Mouse (Mus musculus): ENCODE results near the gene Rgl1. TPM values are rescaled to one million over a fixed set of nuclear protein-coding genes. Genes with fewer than 3 reads are reported as not detected.

Gene Rgl1
- polyA plus RNA-seq (2014; fragmentation: Nextera tagmentation; extraction: Ambion mirVana) = 28.6 and 32.5 TPM in 2 replicates

GRCm38 (mm10) chr1:152766032-152766772 lies at the start of gene Rgl1, which contains the start of gene Arpc5:
Rgl1 (minus strand) TSS chr1:152766351.
Arpc5 (plus strand) TSS chr1:152766542.
- peak; percentile 99 for DNase-seq (ENCODE audit: low spot score)
- peaks cover 3% of the 10 kb centered on the region; the same call in 1 of the 2 replicates for H3K27me3 ChIP-seq (ENCODE audit: control insufficient read depth, insufficient read depth, low read length)
- H3K9ac ChIP-seq (ENCODE audit: low read length) = peak within 1 kb of the TSS; percentile 92
- no peaks in the 10 kb centered on the region for H3K9me3 ChIP-seq (ENCODE audit: control insufficient read depth, low read length)
- H3K36me3 ChIP-seq (ENCODE audit: control insufficient read depth, insufficient read depth, low read length) = no peaks in the 10 kb centered on the region; the same call in 1 of the 2 replicates
- peak within 1 kb of the TSS; percentile 71 for H3K27ac ChIP-seq (ENCODE audit: low read depth, low read length)
- H3K4me3 ChIP-seq (ENCODE audit: low read depth, low read length) = peak within 1 kb of the TSS; percentile 95
- under 1% methylated on average over 67 of the region's 86 CpGs for WGBS
- H3K4me2 ChIP-seq (ENCODE audit: low read depth, low read length, severe bottlenecking) = peak within 1 kb of the TSS; percentile 90
- ATAC-seq (replicated peaks; ENCODE audit: low FRiP score) = peak; percentile 98
- peaks cover 5% of the 10 kb centered on the region; the same call in 1 of the 2 replicates for H3K4me1 ChIP-seq (replicated peaks; ENCODE audit: control insufficient read depth, insufficient read depth, low read length)

- H3K4me2 ChIP-seq (ENCODE audit: low read depth, low read length, severe bottlenecking) = no peak overlapping the region
- peaks cover 12% of the 10 kb centered on the region; the same call in 1 of the 2 replicates for H3K4me1 ChIP-seq (replicated peaks; ENCODE audit: control insufficient read depth, insufficient read depth, low read length)
- H3K9me3 ChIP-seq (ENCODE audit: control insufficient read depth, low read length) = no peaks in the 10 kb centered on the region
- no peaks in the 10 kb centered on the region for H3K36me3 ChIP-seq (ENCODE audit: control insufficient read depth, insufficient read depth, low read length)
- WGBS = 50% methylated on average over 7 of the region's 7 CpGs
- H3K27me3 ChIP-seq (ENCODE audit: control insufficient read depth, insufficient read depth, low read length) = no peaks in the 10 kb centered on the region
- DNase-seq (ENCODE audit: low spot score) (peak; percentile 65), ATAC-seq (replicated peaks; ENCODE audit: low FRiP score) (peak; percentile 33)
- H3K9ac ChIP-seq (ENCODE audit: low read length) = no peak overlapping the region
- no peak overlapping the region for H3K27ac ChIP-seq (ENCODE audit: low read depth, low read length)
- H3K4me3 ChIP-seq (ENCODE audit: low read depth, low read length) = no peak overlapping the region
These were observed 49.1 kb upstream of the Rgl1 start for GRCm38 (mm10) chr1:152815265-152815701.

GRCm38 (mm10) chr1:152810533-152811439 lies 44.6 kb upstream of the Rgl1 start:
- Histone ChIP-seq H3K27me3 (ENCODE audit: control insufficient read depth, insufficient read depth, low read length) (no peaks in the 10 kb centered on the region), H3K4me2 (ENCODE audit: low read depth, low read length, severe bottlenecking) (no peak overlapping the region), H3K4me3 (ENCODE audit: low read depth, low read length) (no peak overlapping the region), H3K9me3 (ENCODE audit: control insufficient read depth, low read length) (no peaks in the 10 kb centered on the region), H3K27ac (ENCODE audit: low read depth, low read length) (peak overlapping the region; percentile 57), H3K36me3 (ENCODE audit: control insufficient read depth, insufficient read depth, low read length) (no peaks in the 10 kb centered on the region), H3K9ac (ENCODE audit: low read length) (no peak overlapping the region), H3K4me1 (replicated peaks; ENCODE audit: control insufficient read depth, insufficient read depth, low read length) (peaks cover 4% of the 10 kb centered on the region; the same call in 1 of the 2 replicates)
- 53% methylated on average over 13 of the region's 13 CpGs for WGBS
- peak; percentile 64 for DNase-seq (ENCODE audit: low spot score)
- peak; percentile 84 for ATAC-seq (replicated peaks; ENCODE audit: low FRiP score)

GRCm38 (mm10) chr1:152809541-152810252 lies 43.5 kb upstream of the Rgl1 start:
- 0 out of 2 replicates have a peak, but pooled peaks have one; percentile 15 for ATAC-seq (replicated peaks; ENCODE audit: low FRiP score)
- Histone ChIP-seq H3K27ac (ENCODE audit: low read depth, low read length) (no peak overlapping the region), H3K36me3 (ENCODE audit: control insufficient read depth, insufficient read depth, low read length) (no peaks in the 10 kb centered on the region), H3K4me3 (ENCODE audit: low read depth, low read length) (no peak overlapping the region), H3K9me3 (ENCODE audit: control insufficient read depth, low read length) (no peaks in the 10 kb centered on the region), H3K9ac (ENCODE audit: low read length) (no peak overlapping the region), H3K4me1 (replicated peaks; ENCODE audit: control insufficient read depth, insufficient read depth, low read length) (peaks cover 4% of the 10 kb centered on the region; the same call in 1 of the 2 replicates), H3K27me3 (ENCODE audit: control insufficient read depth, insufficient read depth, low read length) (no peaks in the 10 kb centered on the region), H3K4me2 (ENCODE audit: low read depth, low read length, severe bottlenecking) (no peak overlapping the region)
- peak; percentile 65 for DNase-seq (ENCODE audit: low spot score)
- 44% methylated on average over 8 of the region's 8 CpGs for WGBS

GRCm38 (mm10) chr1:152808392-152808680 lies 42.2 kb upstream of the Rgl1 start:
- no peaks in the 10 kb centered on the region for H3K36me3 ChIP-seq (ENCODE audit: control insufficient read depth, insufficient read depth, low read length)
- ATAC-seq (replicated peaks; ENCODE audit: low FRiP score) = no peak
- DNase-seq (ENCODE audit: low spot score) = no peak
- no peak overlapping the region for H3K9ac ChIP-seq (ENCODE audit: low read length)
- no peak overlapping the region for H3K4me3 ChIP-seq (ENCODE audit: low read depth, low read length)
- H3K4me2 ChIP-seq (ENCODE audit: low read depth, low read length, severe bottlenecking) = no peak overlapping the region
- no peaks in the 10 kb centered on the region for H3K9me3 ChIP-seq (ENCODE audit: control insufficient read depth, low read length)
- H3K27me3 ChIP-seq (ENCODE audit: control insufficient read depth, insufficient read depth, low read length) = no peaks in the 10 kb centered on the region
- no peak overlapping the region for H3K27ac ChIP-seq (ENCODE audit: low read depth, low read length)
- 85% methylated on average over 2 of the region's 2 CpGs for WGBS
- H3K4me1 ChIP-seq (replicated peaks; ENCODE audit: control insufficient read depth, insufficient read depth, low read length) = peaks cover 4% of the 10 kb centered on the region; the same call in 1 of the 2 replicates

- Histone ChIP-seq H3K9me3 (ENCODE audit: control insufficient read depth, low read length) (no peaks in the 10 kb centered on the region), H3K4me3 (ENCODE audit: low read depth, low read length) (no peak overlapping the region), H3K9ac (ENCODE audit: low read length) (no peak overlapping the region), H3K4me1 (replicated peaks; ENCODE audit: control insufficient read depth, insufficient read depth, low read length) (peaks cover 4% of the 10 kb centered on the region; the same call in 1 of the 2 replicates), H3K4me2 (ENCODE audit: low read depth, low read length, severe bottlenecking) (no peak overlapping the region), H3K27ac (ENCODE audit: low read depth, low read length) (no peak overlapping the region), H3K36me3 (ENCODE audit: control insufficient read depth, insufficient read depth, low read length) (no peaks in the 10 kb centered on the region), H3K27me3 (ENCODE audit: control insufficient read depth, insufficient read depth, low read length) (no peaks in the 10 kb centered on the region)
- 71% methylated on average over 18 of the region's 18 CpGs for whole genome bisulfite sequencing
- ATAC-seq (replicated peaks; ENCODE audit: low FRiP score) = no peak
- DNase-seq (ENCODE audit: low spot score) = no peak
These were observed 41.7 kb upstream of the Rgl1 start for GRCm38 (mm10) chr1:152807619-152808391.

GRCm38 (mm10) chr1:152804907-152805306 lies 38.8 kb upstream of the Rgl1 start:
- Histone ChIP-seq H3K4me1 (replicated peaks; ENCODE audit: control insufficient read depth, insufficient read depth, low read length) (no peaks in the 10 kb centered on the region), H3K9me3 (ENCODE audit: control insufficient read depth, low read length) (no peaks in the 10 kb centered on the region), H3K4me3 (ENCODE audit: low read depth, low read length) (no peak overlapping the region), H3K27me3 (ENCODE audit: control insufficient read depth, insufficient read depth, low read length) (no peaks in the 10 kb centered on the region), H3K27ac (ENCODE audit: low read depth, low read length) (no peak overlapping the region), H3K36me3 (ENCODE audit: control insufficient read depth, insufficient read depth, low read length) (no peaks in the 10 kb centered on the region), H3K9ac (ENCODE audit: low read length) (no peak overlapping the region), H3K4me2 (ENCODE audit: low read depth, low read length, severe bottlenecking) (no peak overlapping the region)
- WGBS = 91% methylated on average over 6 of the region's 6 CpGs
- no peak for ATAC-seq (replicated peaks; ENCODE audit: low FRiP score)
- no peak for DNase-seq (ENCODE audit: low spot score)
